Mouse (Mus musculus) adrenal gland, postnatal 25 days (tissue): ENCODE data around the gene Cers1. TPM values are rescaled to one million over a fixed set of nuclear protein-coding genes. Genes with fewer than 3 reads are reported as not detected.

Experiments used
- total RNA-seq: library from RNA; stranded (reverse); gene quantifications from 2 replicates; pipeline ENCODE4 v1.2.3, GENCODE M21; 2021

The Cers1 gene
- total RNA-seq, 1 experiment from 2014 or later = 3.4 TPM

Other genes with a start within 250 kb of the Cers1 start
- gene Tm6sf2, start 242.9 kb upstream of the Cers1 start, total RNA-seq = 0.43 and 1.9 TPM in 2 replicates
- 0.12 and 0.43 TPM in 2 replicates for gene Hapln4, start 232.3 kb upstream of the Cers1 start, total RNA-seq
- 0.29 and 0.30 TPM in 2 replicates for gene Ncan, start 194.9 kb upstream of the Cers1 start, total RNA-seq
- 21.1 and 21.3 TPM in 2 replicates for gene Nr2c2ap, start 184.4 kb upstream of the Cers1 start, total RNA-seq
- 14.6 and 17.6 TPM in 2 replicates for gene Rfxank, start 176.6 kb upstream of the Cers1 start, total RNA-seq
- 70.3 and 71.8 TPM in 2 replicates for gene Borcs8, start 176.3 kb upstream of the Cers1 start, total RNA-seq
- gene Mef2b, start 176.1 kb upstream of the Cers1 start, total RNA-seq = 0.79 TPM in 1 of 2 replicates, not detected in the other
- 55.6 and 76.6 TPM in 2 replicates for gene Tmem161a, start 143.4 kb upstream of the Cers1 start, total RNA-seq
- gene Slc25a42, start 103.5 kb upstream of the Cers1 start, total RNA-seq = 57.7 and 65.6 TPM in 2 replicates
- 45.2 and 50.7 TPM in 2 replicates for gene Sugp2, start 81.5 kb upstream of the Cers1 start, total RNA-seq
- gene Armc6, start 81.3 kb upstream of the Cers1 start, total RNA-seq = 11.3 and 20.8 TPM in 2 replicates
- gene Homer3, start 32.9 kb upstream of the Cers1 start, total RNA-seq = 20.2 and 23.0 TPM in 2 replicates
- 50.1 and 64.7 TPM in 2 replicates for gene Ddx49, start 13.3 kb upstream of the Cers1 start, total RNA-seq
- 184 and 238 TPM in 2 replicates for gene Cope, start 13.3 kb upstream of the Cers1 start, total RNA-seq
- gene Gdf1, start 14.0 kb downstream of the Cers1 start, total RNA-seq = 2.0 TPM in 1 of 2 replicates, not detected in the other
- gene Upf1, start 37.5 kb downstream of the Cers1 start, total RNA-seq = 71.3 and 76.9 TPM in 2 replicates
- 0.27 TPM in 1 of 2 replicates, not detected in the other for gene Comp, start 57.8 kb downstream of the Cers1 start, total RNA-seq
- 23.9 and 28.8 TPM in 2 replicates for gene Crtc1, start 123.8 kb downstream of the Cers1 start, total RNA-seq
- 22.3 and 24.9 TPM in 2 replicates for gene Klhl26, start 161.2 kb downstream of the Cers1 start, total RNA-seq
- 10.1 and 10.2 TPM in 2 replicates for gene Tmem59l, start 171.6 kb downstream of the Cers1 start, total RNA-seq
- 0.18 TPM in 1 of 2 replicates, not detected in the other for gene Crlf1, start 177.4 kb downstream of the Cers1 start, total RNA-seq
- gene Rex1bd, start 191.0 kb downstream of the Cers1 start, total RNA-seq = 141 and 158 TPM in 2 replicates
- 1,380 and 1,587 TPM in 2 replicates for gene Uba52, start 195.0 kb downstream of the Cers1 start, total RNA-seq
- 361 and 404 TPM in 2 replicates for gene Fkbp8, start 211.9 kb downstream of the Cers1 start, total RNA-seq
- 68.9 and 85.4 TPM in 2 replicates for gene Kxd1, start 212.2 kb downstream of the Cers1 start, total RNA-seq
- 24.3 and 29.8 TPM in 2 replicates for gene Ell, start 223.7 kb downstream of the Cers1 start, total RNA-seq